Mouse (Mus musculus): Measurements from ENCODE around the gene Dixdc1.

Gene Dixdc1

DNA sequence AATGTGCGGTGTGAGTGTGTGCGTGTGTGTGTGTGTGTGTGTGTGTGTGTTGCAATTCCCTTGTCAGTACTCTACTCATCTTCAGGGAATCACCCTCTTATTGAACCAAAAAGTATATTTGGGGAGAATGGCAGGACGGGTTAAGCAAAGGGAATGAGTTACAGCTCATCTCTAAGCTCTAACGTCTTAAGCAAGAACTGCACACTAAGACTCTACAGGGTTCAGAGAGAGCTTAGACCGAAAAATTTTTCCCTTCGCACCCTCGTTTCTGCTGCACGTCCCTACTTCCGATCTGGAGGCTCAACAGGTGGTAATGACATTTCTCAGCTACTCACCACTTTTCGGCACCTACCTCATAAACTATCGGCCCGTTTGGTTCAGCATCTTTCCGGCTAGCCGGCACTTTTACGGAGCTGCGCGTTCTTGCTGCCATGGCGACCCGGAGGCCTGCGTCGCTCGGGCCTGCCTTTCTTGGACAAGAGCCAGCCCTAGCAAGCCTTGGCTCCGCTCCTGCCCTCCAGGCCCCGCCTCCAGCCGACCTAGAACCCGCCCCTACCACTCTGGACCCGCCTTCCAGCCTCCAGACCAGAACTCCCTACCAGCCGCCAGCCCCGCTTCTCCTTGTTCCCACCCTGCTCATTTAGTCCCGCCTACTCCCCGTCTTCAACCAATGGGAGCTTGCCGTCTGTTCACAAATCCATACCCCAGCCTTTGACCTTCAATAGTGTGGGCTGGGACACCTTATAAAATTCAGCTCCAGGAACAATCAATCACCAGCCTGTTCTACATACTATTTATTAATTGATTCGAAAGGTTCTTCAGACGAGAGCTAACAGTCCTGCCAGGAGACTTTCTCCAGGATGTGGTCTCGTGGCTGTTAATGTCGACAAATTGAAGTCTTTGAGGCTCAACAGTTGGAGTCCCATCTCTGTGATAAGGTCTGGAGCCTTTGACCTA, at the start of gene Dixdc1:
TSS of gene Dixdc1 (minus strand) at position 604 of the 957 bp plus-strand sequence.
- DNase-seq (ENCODE audit: low spot score): peak; percentile 95

GRCm38 (mm10) chr9:50782155-50782554, 42.8 kb upstream of the Dixdc1 start:
- DNase-seq (ENCODE audit: low spot score): no peak

GRCm38 (mm10) chr9:50776162-50776760, 36.9 kb upstream of the Dixdc1 start:
- no peak for DNase-seq (ENCODE audit: low spot score)

DNA sequence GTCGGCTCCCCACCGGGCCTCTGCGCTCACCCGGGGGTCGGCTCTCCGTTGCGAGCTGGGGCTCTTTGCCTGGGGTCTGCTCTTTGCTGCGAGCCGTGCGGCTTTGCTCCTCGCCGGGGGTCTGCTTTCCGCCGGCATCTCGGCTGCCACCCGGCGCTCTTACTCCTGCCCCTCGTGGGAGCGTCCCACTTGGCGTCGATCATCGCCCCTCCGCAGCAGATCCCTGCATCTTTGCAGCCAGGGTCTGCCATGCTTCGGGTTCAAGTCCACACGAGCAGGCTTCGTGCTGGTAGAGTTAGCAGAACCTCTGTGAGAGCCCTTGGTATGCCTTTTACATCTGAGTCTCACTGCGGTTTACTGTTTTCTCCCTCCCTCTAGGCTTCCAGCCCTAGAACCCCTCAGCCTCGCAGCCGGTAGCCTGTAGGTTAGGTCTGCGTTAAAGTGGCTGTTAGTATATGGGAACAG, 36.4 kb upstream of the Dixdc1 start:
- DNase-seq (ENCODE audit: low spot score): no peak

- peak; percentile 86 for DNase-seq (ENCODE audit: low spot score)
Measured at GRCm38 (mm10) chr9:50774991-50775612, 35.8 kb upstream of the Dixdc1 start, which contains the start of the genes Alg9 and 1110032A03Rik. Alg9 (plus strand) TSS chr9:50775019. 1110032A03Rik (minus strand) TSS chr9:50775520.

DNA sequence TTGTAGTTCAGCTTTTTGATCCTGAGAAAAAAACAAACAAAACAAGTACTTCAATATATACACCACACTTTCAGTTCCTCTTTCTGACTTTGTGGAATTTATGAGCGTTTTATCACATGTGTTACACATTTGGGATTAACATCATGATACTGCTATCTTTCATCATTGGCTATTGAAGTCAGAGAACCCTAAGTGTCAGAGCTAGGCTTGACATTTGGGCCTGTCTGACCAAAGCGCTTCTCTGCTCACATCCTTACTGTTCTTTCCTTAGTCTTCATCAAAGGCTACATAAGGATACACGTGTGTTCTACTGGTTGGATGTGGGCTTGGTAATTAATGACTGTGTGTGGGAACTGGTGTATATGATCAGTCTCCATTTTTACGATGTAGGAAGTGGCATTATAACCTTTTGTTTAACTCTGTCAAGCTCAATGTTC, 34.7 kb upstream of the Dixdc1 start:
- DNase-seq (ENCODE audit: low spot score): no peak

GRCm38 (mm10) chr9:50770011-50770410, 30.7 kb upstream of the Dixdc1 start:
- DNase-seq (ENCODE audit: low spot score): no peak

GRCm38 (mm10) chr9:50768107-50769002, 29.0 kb upstream of the Dixdc1 start, which contains the start of gene Fdxacb1:
Fdxacb1 (plus strand) TSS chr9:50768236.
- peak; percentile 98 for DNase-seq (ENCODE audit: low spot score)

GRCm38 (mm10) chr9:50767531-50768106, 28.3 kb upstream of the Dixdc1 start:
- no peak for DNase-seq (ENCODE audit: low spot score)

GRCm38 (mm10) chr9:50763331-50763730, 24.0 kb upstream of the Dixdc1 start:
- DNase-seq (ENCODE audit: low spot score): no peak

DNA sequence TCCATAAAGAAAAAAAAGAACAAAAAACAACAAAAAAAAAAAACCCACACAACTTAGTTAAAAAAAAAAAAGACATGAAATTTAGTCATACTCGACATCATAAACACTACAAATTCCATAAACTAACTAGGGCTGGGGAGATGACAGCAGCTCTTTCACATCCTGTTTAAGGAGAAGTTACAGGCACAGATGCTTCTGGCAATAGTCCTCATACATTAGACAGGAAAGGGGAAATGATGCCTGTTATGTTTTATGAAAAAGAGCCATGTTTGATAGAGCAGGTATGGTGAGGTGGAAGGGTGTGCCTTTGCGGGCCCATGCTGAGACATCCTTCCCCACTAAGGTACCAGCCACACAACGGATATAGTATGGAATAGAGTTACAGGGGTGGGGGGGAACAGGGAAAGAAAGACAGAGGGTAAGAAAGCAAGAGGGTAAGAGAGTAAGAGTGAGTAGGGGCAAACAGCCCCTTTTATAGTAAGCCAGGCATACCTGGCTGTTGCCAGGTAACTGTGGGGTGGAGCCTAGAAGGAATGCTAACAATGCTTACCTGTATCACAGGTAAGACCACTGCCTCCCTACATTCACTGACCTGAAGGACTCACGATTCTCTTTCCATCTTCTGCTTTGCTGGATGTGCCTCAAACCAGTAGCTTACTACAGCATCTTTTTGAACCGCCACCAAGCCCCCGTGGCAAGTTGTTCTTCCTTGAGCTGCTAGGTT, 22.4 kb upstream of the Dixdc1 start:
- no peak for DNase-seq (ENCODE audit: low spot score)

- no peak for DNase-seq (ENCODE audit: low spot score)
Measured at GRCm38 (mm10) chr9:50756711-50757110, 17.4 kb upstream of the Dixdc1 start.

GRCm38 (mm10) chr9:50753947-50754346, 14.6 kb upstream of the Dixdc1 start:
- DNase-seq (ENCODE audit: low spot score): no peak

- DNase-seq (ENCODE audit: low spot score): peak; percentile 80
Measured at GRCm38 (mm10) chr9:50752784-50753615, 13.7 kb upstream of the Dixdc1 start.

DNA sequence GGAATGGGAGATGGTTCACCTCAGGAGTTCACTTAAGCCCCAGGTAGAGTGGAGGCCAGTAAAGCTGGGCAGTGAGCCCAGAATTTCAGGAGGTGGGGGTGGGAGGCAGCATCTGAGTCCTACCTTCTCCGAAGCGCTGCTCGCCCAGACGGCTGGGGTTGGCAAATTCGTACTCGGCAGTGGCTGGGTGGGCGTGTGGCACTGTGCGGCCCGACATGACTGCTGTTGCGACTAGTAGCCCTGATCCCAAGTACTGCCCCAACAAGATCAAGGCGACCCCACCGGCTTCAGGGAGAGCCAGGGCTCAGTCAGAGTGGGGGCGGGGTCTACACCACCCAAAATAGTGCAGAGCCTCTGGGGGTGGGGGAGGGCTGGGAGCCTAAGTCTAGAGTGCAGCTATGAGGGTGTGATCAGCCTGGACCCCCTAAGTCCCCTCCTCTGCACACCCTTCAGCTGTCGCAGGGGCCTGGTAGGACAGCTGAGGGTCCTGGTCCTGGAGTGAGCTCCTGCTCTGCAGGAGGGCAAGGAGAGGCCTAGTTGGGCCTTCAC, 12.8 kb upstream of the Dixdc1 start, which contains the start of gene Hspb2:
TSS of gene Hspb2 (minus strand) at position 301 of the 549 bp plus-strand sequence.
- no peak for DNase-seq (ENCODE audit: low spot score)

DNA sequence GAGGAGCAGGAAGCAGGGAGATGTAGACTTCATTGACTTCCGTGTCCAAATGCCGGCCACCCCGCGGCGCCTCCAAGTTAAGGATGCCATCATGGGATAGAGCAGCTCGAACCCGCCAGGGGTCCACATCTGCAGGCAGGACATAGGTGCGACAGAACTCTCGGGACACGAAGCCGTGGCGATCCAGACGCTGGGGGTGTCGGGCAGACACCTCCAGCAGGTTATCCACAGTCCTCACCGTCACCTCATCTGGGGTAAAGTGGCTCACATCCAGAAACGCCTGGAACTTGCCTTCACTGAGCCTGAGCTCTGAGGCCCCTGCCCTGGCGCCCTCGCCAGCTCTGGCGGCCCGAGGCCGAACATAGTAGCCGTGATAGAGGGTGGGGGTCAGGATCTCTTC, 12.0 kb upstream of the Dixdc1 start, which contains the start of gene Cryab:
TSS of gene Cryab (plus strand) at position 3 of the 400 bp plus-strand sequence.
- DNase-seq (ENCODE audit: low spot score): no peak

- DNase-seq (ENCODE audit: low spot score): no peak
Measured at GRCm38 (mm10) chr9:50750706-50751105, 11.4 kb upstream of the Dixdc1 start.

DNA sequence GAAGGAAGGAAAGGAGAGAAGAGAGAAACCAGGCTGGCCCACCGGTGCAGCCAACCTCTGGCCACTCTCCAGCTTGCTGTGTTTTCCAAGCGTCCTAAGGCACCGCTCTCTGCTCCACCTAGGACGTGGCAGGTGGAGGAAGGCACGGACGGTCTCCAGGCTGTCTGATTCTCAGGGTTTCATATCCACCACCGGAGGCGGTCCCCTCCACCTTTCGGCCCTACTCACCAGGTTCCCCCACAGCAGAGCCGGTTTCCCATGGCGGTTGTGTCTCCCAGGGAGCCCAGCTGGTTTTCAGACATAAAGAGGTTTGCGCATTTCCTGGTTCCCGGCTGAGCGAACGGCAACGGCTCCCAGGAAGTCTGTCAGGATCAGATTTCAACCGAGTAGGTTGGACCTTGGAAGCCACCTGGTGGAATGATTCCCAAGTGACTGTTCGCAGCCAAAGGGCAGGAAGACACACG, 6.9 kb upstream of the Dixdc1 start, which contains the start of gene 2310030G06Rik:
TSS of gene 2310030G06Rik (minus strand) at position 323 of the 464 bp plus-strand sequence.
- DNase-seq (ENCODE audit: low spot score): no peak

- DNase-seq (ENCODE audit: low spot score): no peak
Measured at GRCm38 (mm10) chr9:50745806-50746205, 6.5 kb upstream of the Dixdc1 start.
